In the genomic region with DNA sequence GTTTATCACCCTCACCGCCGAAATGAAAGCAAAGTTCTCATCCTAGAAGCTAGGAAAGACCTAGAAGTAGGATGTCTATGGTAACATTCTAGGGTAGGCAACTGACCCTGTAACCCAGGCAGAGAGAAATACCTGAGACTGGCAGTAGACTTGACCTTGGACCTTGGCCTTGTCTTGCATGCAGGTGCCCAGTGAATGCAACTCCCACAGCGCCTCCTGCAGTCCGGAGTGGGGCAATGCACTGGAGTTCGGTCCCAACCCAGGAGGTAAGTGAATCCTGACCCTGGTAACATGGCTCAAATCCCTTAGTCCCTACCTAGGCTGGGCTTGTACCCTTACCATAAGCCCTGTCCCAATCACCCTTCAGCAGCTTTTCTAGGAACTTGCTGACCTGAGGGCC, we compare ENCODE assay signal across 10 mouse cellular contexts. TPM values are rescaled to one million over a fixed set of nuclear protein-coding genes. Genes with fewer than 3 reads are reported as not detected.
A peak's percentile ranks its signal among the peaks of the same experiment; 100 is the strongest.
DNase-seq lines count a peak whose midpoint lies in the region; ATAC-seq and TF ChIP-seq lines count a peak whose summit lies in the region.
"Had no signal": no experiment of that assay in that cellular context is flagged by ENCODE, and none has a peak within 500 bp of the region (broad histone marks: within the 10 kb centered on the region; RNA-seq: fewer than 3 reads in every experiment).

No protein-coding gene starts in this region.

- no peaks in the 10 kb centered on the region for H3K36me3 ChIP-seq in heart, adult 2 months (ENCODE audit: control insufficient read depth, insufficient read depth, low read length)
- H3K36me3 ChIP-seq in ES-Bruce4 (ENCODE audit: control insufficient read depth, insufficient read depth, low read length, poor library complexity, severe bottlenecking), result no peaks in the 10 kb centered on the region

- TF ChIP-seq CTCF in heart, adult 2 months (IDR thresholded peaks at IDR 0.05), result peak; percentile 54
- TF ChIP-seq CTCF in ES-Bruce4 (IDR thresholded peaks at IDR 0.05; ENCODE audit: low read depth, low read length), result peak; percentile 91

- H3K4me1 ChIP-seq in heart, adult 2 months (ENCODE audit: control insufficient read depth, insufficient read depth, low read length), result peaks cover 2% of the 10 kb centered on the region; the same call in 1 of the 2 replicates
- peaks cover 2% of the 10 kb centered on the region for H3K4me1 ChIP-seq in ES-Bruce4 (ENCODE audit: control insufficient read depth, insufficient read depth, low read length)

- no peak overlapping the region for H3K9ac ChIP-seq in heart, adult 2 months (ENCODE audit: low read depth, low read length)
- H3K9ac ChIP-seq in ES-Bruce4 (ENCODE audit: low read depth, poor library complexity, severe bottlenecking), result no peak overlapping the region

- no peak for TF ChIP-seq POLR2A in heart, adult 2 months (IDR thresholded peaks at IDR 0.05; ENCODE audit: insufficient read depth, low read depth, low read length)
- no peak for TF ChIP-seq POLR2A in ES-Bruce4 (IDR thresholded peaks at IDR 0.05; ENCODE audit: insufficient read depth, low read length)

- no peak overlapping the region for H3K4me3 ChIP-seq in heart, adult 2 months
- no peak overlapping the region for H3K4me3 ChIP-seq in ES-Bruce4 (ENCODE audit: low read depth, low read length)

- H3K79me2 ChIP-seq in heart, adult 2 months (replicated peaks; ENCODE audit: control insufficient read depth, insufficient read depth, low read length), result no peaks in the 10 kb centered on the region

- H3K27ac ChIP-seq in heart, adult 2 months, result no peak overlapping the region; the same call in 1 of the 2 replicates
- no peak overlapping the region for H3K27ac ChIP-seq in ES-Bruce4 (ENCODE audit: insufficient read depth, low read length)

- WGBS in heart, adult 2 months, result 68% methylated on average over 5 of the region's 5 CpGs

- no peaks in the 10 kb centered on the region for H3K27me3 ChIP-seq in heart, adult 2 months (ENCODE audit: control insufficient read depth, insufficient read depth, low read length)
- no peaks in the 10 kb centered on the region for H3K27me3 ChIP-seq in ES-Bruce4 (ENCODE audit: control insufficient read depth, insufficient read depth, low read length, poor library complexity, severe bottlenecking)
- H3K27me3 ChIP-seq: Patski had no signal

- no peaks in the 10 kb centered on the region for H3K9me3 ChIP-seq in ES-Bruce4 (replicated peaks; ENCODE audit: control insufficient read depth, insufficient read depth, low read length, poor library complexity, severe bottlenecking)

- no peak for TF ChIP-seq EP300 in heart, adult 2 months (IDR thresholded peaks at IDR 0.05; ENCODE audit: insufficient read depth, low read depth, low read length)
- TF ChIP-seq EP300 in ES-Bruce4 (IDR thresholded peaks at IDR 0.05; ENCODE audit: insufficient read depth, low read depth, low read length), result 0 out of 2 replicates have a peak, but pooled peaks have one; percentile 32

- DNase-seq in heart, adult 2 months, result no peak
- DNase-seq in heart, postnatal 36 days, result no peak
- DNase-seq in cerebellum, postnatal 25 days, result peak; percentile 66 to 75
- DNase-seq in kidney, postnatal 4 days, result peak; percentile 37 to 43
- DNase-seq in frontal cortex, postnatal 25 days (ENCODE audit: low spot score in 2 of 2), result no peak
- DNase-seq in left cerebral cortex, postnatal 14 days (ENCODE audit: low spot score in 2 of 2), result no peak

- intact Hi-C loops in heart, adult 2 months (cut with DNase I), result no loop called here
- intact Hi-C loops in heart, postnatal 36 days (cut with DNase I), result no loop called here
- intact Hi-C loops in left cerebral cortex, postnatal 14 days (cut with DNase I), result no loop called here

- ATAC-seq in monocyte, adult 5-6 weeks (replicated peaks; ENCODE audit: insufficient number of reproducible peaks, low FRiP score, low TSS enrichment, poor library complexity, severe bottlenecking), result no peak
- ATAC-seq: Patski had no signal

RNA-seq across cellular contexts. Expression of a gene that starts 1.1 kb away (rescaled TPM):
- not detected for total RNA-seq in heart, adult 2 months (2021)
- not detected in 2 replicates for polyA plus RNA-seq in heart, adult 2 months (2012; rRNA removed)
- not detected for total RNA-seq in heart, postnatal 36 days (2021)
- polyA plus RNA-seq in ES-Bruce4 (2011; ENCODE audit: insufficient read depth, insufficient read length, low read depth, missing spikeins), result not detected in 2 replicates
- total RNA-seq in left cerebral cortex, postnatal 14 days (2021), result not detected
- total RNA-seq in monocyte, adult 5-6 weeks (2017), result not detected in 3 replicates
- total RNA-seq: heart, adult 18-20 months had no signal
- polyA plus RNA-seq: Patski had no signal

RNA-seq across cellular contexts. Expression of a gene that starts 41.8 kb away (rescaled TPM):
- total RNA-seq in heart, adult 2 months (2021), result under 1 TPM; 0.80 to 0.94 TPM
- 4.4 and 4.9 TPM in 2 replicates for polyA plus RNA-seq in heart, adult 2 months (2012; rRNA removed)
- 1 to 10 TPM; 1.4 to 1.6 TPM for total RNA-seq in heart, postnatal 36 days (2021)
- polyA plus RNA-seq in ES-Bruce4 (2011; ENCODE audit: insufficient read depth, insufficient read length, low read depth, missing spikeins), result 8.8 and 11.0 TPM in 2 replicates
- 10 to 100 TPM; 55.0 to 61.6 TPM for total RNA-seq in left cerebral cortex, postnatal 14 days (2021)
- total RNA-seq in monocyte, adult 5-6 weeks (2017), result 20.4 to 28.3 TPM (median 20.4 TPM) in 3 replicates

RNA-seq across cellular contexts. Expression of a gene that starts 55.7 kb away (rescaled TPM):
- 10 to 100 TPM in 1 of 2 experiments, 1 to 10 TPM in 1; 9.6 to 15.0 TPM for total RNA-seq in heart, adult 2 months (2021)
- 18.6 and 19.4 TPM in 2 replicates for polyA plus RNA-seq in heart, adult 2 months (2012; rRNA removed)
- total RNA-seq in heart, postnatal 36 days (2021), result 10 to 100 TPM; 18.4 to 19.8 TPM
- 0.18 TPM in 1 of 2 replicates, not detected in the other for polyA plus RNA-seq in ES-Bruce4 (2011; ENCODE audit: insufficient read depth, insufficient read length, low read depth, missing spikeins)
- total RNA-seq in left cerebral cortex, postnatal 14 days (2021), result 100 to 1,000 TPM; 169 to 185 TPM
- not detected in 3 replicates for total RNA-seq in monocyte, adult 5-6 weeks (2017)

Comparison
In these comparisons a context has a peak if more than half of its experiments do, and no peak if none do; other contexts are left out.
1. DNase-seq: peak in cerebellum, postnatal 25 days (2 of 2) and kidney, postnatal 4 days (2 of 2); none in heart, adult 2 months (0 of 2), heart, postnatal 36 days (0 of 2), frontal cortex, postnatal 25 days (0 of 2) and left cerebral cortex, postnatal 14 days (0 of 2).
2. RNA of a gene that starts 55.7 kb away (total RNA-seq): 169 to 185 TPM in left cerebral cortex, postnatal 14 days, 18.4 to 19.8 TPM in heart, postnatal 36 days and 9.6 to 15.0 TPM in heart, adult 2 months; not detected in monocyte, adult 5-6 weeks; every median in the first group is over 10 times any median in the second.